Mouse (Mus musculus) lung, postnatal 36 days (tissue): ENCODE measurements around the gene Gm498.

ENCODE experiments used
- DNase-seq: peaks from one replicate; pipeline ENCODE4 v3.0.0; 2022; ENCODE audit warnings: mixed read lengths

Gm498 gene

DNA sequence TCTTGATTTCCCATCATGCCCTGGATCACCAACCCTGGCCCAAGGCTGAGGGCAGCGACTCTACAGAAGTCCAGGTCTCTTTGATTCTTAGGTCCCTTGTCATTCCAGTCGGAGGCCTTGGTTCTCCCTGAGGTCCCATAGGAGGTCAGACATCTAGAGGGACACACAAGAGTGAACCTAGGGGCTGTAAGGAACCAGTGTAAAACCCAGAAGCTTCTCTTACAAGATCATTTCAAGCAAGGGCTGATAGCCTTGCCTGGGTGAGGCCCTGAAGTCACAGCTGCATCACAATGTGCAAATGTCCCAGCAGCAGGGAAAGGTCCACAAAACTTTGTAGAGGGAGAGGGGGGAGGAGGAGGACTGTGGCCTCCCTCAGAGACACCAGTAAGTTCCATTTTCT lies at the start of gene Gm498:
Gene Gm498, plus strand, starts transcription at position 301 of the 400 bp plus-strand sequence.
- DNase-seq: no peak

GRCm38 (mm10) chr7:143819201-143819600 lies 47.4 kb upstream of the Gm498 start:
- DNase-seq: no peak

GRCm38 (mm10) chr7:143821241-143821640 lies 45.4 kb upstream of the Gm498 start:
- no peak for DNase-seq

- peak; percentile 99 for DNase-seq
Observed at GRCm38 (mm10) chr7:143822375-143823265, 44.0 kb upstream of the Gm498 start, which contains the start of the genes Nadsyn1 and Dhcr7. Gene Nadsyn1 (minus strand): TSS chr7:143822849. Gene Dhcr7 (plus strand): TSS chr7:143823145.

DNA sequence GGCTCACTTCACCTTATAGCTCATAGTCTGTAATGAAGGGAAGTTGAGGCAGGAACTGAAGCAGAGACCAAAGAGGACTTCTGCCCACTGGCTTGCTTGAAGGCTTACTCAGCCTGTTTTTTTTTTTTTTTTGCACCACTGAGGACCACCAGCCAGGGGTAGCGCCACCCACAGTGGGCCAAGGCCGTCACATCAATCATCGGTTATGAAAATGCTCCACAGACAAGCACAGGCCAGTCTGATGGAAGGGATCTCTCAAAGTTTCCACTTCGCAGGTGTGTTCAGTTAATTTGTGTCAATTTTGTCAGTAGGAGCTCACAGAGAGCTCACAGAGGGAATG lies 43.4 kb upstream of the Gm498 start:
- DNase-seq: no peak

DNA sequence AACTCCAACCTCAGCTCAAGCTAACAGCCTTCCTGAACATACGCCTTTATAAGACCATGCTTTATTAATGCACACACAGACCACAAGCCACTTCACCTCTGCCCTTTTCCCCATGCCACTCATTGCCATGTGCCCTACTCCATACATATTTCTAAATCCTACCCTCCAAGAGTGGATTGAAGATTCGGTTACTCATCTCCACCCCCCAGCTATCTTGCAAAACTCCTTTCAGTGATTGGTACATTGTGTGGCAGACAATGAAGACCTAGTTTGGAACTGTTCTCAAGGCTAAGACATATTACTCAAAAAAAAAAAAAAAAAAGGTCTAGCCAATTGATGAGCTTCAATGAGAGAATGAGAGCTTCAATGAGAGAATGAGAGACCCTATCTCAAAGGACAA lies 39.7 kb upstream of the Gm498 start:
- DNase-seq: peak; percentile 10

DNA sequence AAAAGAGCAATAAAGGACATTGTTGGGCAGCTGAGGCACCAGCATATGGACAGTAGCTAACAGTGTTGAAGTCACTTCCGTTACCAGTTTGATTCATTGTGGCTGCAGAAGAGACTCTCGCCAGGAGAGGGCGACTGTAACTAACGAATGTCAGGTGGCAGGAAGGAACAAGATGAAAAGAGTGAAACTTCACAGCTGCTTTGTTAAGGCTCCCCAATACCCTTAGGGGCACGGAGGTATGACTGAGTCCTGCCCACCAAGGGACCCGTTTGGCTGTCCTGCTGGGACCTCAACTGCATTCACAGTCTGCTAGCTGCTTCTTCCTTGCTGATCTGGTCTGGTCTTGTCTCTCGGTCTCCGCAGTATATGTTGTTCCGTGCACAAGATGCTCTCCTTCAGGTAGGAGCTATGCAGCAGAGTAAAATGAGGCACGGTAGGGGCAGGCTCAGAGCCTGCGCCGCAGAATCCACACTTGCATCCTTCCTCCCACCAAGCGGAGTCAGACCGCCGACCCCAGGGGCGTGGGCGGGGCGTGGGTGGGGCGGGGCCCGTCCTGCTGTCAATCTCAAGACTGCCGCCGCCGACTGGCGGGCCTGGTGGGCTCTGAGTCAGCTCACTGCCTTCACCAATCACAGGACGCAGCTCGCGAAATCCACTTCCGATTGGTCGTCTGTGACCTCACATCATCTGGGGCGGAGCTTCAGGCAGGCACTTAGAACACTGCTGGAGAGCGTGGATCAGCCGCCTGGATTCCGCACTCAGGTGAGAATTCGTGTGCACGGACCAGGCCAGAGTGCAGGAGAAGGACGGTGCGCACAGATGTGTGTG lies 36.9 kb upstream of the Gm498 start:
- peak; percentile 98 for DNase-seq

GRCm38 (mm10) chr7:143830399-143830798 lies 36.2 kb upstream of the Gm498 start:
- no peak for DNase-seq

GRCm38 (mm10) chr7:143832196-143832595 lies 34.4 kb upstream of the Gm498 start:
- DNase-seq: peak; percentile 46

DNA sequence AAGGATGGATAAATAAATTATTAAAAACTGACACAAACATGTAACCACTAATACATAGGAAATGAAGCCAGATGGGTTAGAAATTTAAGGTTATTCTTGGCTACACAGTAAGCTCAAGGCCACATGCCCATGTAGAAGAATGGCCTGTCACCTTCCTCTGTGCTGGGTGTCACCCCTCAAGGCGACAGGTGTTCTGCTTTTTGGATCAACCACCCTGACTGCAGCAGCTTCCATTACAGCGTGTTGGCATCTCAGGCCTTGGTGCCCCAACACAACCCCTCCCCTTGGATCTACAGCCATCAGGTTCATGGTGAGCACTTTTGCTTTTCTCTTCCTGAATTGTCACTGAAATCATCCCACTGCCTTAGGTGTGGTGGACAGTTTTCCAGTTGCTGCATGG lies 34.0 kb upstream of the Gm498 start:
- DNase-seq: no peak

DNA sequence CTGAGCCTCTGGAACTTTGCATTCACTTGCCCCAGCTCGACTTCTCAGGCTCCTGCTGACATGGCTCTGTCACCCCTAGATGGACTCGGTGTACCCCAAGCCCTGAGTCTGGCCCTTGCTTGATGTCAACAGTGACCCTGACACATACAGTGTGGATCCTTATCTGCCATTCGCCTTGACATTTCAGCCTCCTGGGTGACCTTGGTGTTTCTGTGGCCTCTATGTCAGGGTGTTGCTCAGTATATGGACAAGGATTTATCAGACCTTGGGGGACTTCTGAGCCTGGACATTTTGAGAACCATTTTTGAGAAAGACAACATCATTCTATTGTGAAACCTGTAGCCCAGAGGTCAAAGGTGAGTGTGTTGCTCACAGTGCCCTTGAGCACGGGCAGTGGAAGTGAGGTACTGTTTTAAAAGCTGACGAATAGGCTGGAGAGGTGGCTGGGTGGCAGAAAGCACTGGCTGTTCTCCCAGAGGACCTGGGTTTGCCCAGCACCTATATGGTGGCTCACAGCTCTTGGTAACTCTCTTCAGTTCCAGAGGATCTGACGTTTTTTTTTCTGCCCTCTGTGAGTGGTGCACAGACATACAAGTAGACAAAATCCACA lies 33.0 kb upstream of the Gm498 start:
- no peak for DNase-seq

- DNase-seq: no peak
Observed at GRCm38 (mm10) chr7:143834316-143834715, 32.3 kb upstream of the Gm498 start.

DNA sequence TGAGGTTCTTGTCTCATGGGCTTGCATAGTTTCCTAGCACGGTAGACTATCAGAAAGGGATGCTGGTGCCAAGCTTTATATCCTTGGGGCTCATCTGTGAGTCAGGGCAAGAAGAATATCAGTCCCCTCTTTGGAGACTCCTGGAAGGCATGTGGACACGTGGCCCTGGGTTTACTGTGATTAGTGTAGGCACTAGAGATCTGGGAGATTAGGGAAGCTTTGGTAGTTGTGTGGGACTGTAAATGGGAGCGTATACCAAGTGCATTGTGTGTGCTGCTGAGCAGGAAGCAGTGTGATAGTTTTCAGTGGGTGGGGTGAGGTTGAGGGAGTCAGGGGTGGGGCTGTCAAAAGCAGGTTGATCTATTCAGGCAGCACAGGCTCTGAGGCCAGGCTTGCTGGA lies 31.7 kb upstream of the Gm498 start:
- no peak for DNase-seq

DNA sequence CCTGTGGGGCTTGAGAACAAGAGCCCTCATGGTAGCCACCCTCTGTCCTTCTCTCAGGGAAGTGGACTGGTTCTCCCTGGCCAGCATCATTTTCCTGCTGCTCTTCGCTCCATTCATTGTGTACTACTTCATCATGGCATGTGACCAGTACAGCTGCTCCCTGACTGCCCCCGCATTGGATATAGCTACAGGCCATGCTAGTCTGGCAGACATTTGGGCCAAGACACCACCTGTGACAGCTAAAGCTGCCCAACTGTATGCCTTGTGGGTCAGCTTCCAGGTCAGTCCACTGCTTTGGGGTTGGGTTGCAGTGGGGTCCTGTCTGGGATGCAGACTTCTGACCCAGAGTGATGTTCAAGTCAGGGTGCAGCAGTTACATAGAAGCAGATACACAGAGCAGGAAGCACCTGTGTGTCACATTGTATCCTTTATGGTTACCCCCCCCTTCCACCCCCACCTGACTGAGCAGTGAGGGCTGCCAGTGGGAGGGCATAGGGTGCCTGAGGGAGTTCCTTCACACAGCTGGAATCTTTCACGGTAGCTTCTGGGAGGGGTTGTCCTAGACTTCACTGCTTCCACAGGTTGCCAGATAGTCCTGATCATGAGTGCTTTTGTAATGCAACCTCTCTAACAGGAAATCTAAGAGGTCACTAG lies 28.8 kb upstream of the Gm498 start:
- no peak for DNase-seq

GRCm38 (mm10) chr7:143840121-143840520 lies 26.5 kb upstream of the Gm498 start:
- no peak for DNase-seq

DNA sequence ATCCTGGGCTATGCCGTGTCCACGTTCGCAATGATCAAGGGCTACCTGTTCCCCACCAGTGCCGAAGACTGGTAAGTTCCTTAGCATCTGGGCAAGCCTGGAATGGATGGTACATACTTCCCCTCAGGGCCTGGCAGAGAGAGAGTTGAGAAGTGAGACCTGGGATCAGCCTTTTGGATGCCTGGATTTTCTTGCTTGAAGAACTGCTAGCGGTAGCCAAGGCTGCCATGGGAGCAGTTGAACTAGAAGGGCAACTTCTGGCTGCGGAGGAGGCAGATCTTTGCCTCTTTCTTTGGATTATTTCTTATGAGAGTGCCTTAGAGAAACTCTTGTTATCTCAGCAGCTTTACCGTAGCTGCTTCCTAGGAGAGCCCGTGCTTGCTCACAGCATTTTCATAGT lies 25.3 kb upstream of the Gm498 start:
- no peak for DNase-seq

DNA sequence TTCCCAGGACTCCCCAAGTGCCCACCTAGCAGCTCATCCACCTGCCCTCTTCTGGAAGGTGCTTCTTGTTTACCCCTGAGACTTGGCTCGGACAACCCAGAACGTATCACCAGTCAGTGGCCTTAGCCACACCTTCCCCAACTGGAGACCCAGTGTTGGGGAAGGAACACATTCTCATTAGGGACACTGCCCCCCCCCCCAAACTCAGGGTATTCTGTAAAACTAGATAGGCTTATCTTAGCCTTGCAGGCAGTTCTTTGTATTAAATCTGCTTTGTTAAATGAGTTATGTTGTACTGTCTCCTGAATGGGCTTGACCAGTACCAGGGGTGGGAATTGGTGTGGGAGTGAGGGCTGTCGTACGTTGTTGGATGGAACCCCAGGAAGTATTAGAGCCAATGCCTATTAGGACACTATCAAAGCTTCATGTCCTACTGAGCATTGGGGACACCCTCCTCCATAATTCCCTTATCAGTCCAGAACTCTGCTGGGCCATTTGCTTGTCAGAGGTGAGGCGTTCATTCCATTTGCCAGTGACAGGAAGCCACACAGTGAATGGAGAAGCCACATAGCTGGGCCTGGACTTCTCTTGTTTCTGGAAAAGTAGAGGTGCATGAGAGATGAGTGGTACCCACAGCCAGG lies 18.4 kb upstream of the Gm498 start:
- no peak for DNase-seq

GRCm38 (mm10) chr7:143848768-143849482 lies 17.7 kb upstream of the Gm498 start:
- no peak for DNase-seq

- DNase-seq: no peak
Observed at GRCm38 (mm10) chr7:143868874-143869273, 2.2 kb downstream of the Gm498 start.

DNA sequence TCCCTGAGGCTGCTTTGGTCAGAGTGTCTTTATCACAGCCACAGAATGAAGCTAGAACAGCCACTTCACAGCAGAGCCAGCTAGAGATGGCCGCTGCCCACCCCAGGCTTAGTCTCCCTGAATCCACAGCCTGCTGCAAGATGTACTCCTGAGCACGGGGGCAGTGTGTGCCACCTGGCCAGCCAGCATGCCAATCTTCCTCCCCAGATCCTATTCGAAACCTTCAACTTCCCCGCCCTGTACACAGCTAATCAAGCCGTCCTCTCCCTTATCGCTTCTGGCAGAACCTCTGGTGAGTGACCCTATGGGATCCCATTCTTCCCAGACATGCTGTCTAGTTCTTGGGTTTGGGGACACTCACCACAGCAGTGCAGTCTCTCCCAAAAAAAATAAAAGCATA lies 17.1 kb downstream of the Gm498 start:
- DNase-seq: no peak

DNA sequence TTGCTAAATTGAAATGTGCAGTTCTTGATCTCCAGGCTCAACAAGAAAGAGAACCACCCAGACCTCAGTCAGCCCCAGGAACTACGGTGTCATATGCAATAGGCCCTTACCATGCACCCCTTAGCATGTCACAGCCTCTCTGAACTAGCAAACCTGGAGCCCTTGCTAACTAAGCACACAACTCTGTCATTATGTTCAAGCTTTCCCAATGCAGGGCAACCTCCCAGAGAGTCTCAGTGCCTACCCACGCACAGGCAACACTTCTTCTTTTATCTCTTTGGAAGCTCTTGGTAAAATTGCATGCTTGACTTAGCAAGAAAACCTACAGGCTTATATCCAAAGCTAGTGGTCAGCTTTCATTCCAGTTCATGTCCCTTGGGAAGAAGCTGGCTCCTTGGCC lies 24.5 kb downstream of the Gm498 start:
- DNase-seq: no peak

DNA sequence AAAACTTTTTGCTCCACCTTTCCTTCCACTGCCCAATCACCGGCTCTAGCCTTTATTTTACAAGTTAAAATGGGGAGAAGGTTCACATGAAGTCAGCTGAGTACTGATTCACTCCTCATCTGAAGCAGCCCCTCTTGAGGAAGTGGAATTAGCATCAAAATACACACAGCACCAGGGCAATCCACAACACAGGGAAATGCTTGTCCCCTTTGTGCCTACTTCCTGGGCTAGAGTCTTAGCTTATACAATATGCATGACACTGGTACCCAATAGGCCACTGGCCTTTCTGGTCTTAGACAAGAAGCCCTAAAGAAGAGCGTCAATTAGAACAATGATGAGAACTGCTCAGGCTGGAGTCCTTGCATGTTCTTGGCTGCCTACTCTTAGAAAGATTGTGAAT lies 25.7 kb downstream of the Gm498 start:
- no peak for DNase-seq
